Mouse (Mus musculus): ENCODE results near the gene Ptpn6. TPM values are rescaled to one million over a fixed set of nuclear protein-coding genes. Genes with fewer than 3 reads are reported as not detected.

Gene Ptpn6
- total and polyA plus RNA-seq, 3 experiments: 91.9 to 184 TPM; not detected in 1

Other genes starting within 250 kb of the Ptpn6 start
- gene C1rl, start 245.6 kb downstream of the Ptpn6 start, total RNA-seq (2012; rRNA removed): 0.98 and 1.2 TPM in 2 replicates
- 1 to 10 TPM in 1 of 2 experiments, not detected in 1; 2.6 TPM for gene C1rl, start 245.6 kb downstream of the Ptpn6 start, polyA plus RNA-seq (2012; ENCODE audit: insufficient read depth in 1 of 2, insufficient read length in 2 of 2, low read depth in 1 of 2, low replicate concordance in 2 of 2, missing spikeins in 1 of 2)
- gene C1ra, start 226.3 kb downstream of the Ptpn6 start, total RNA-seq (2012; rRNA removed): 0.19 and 0.29 TPM in 2 replicates
- gene C1ra, start 226.3 kb downstream of the Ptpn6 start, polyA plus RNA-seq (2012; ENCODE audit: insufficient read depth in 1 of 2, insufficient read length in 2 of 2, low read depth in 1 of 2, low replicate concordance in 2 of 2, missing spikeins in 1 of 2): under 1 TPM in 1 of 2 experiments, not detected in 1; 0.28 TPM
- 0.36 and 0.46 TPM in 2 replicates for gene C1s1, start 196.4 kb downstream of the Ptpn6 start, total RNA-seq (2012; rRNA removed)
- 1 to 10 TPM in 1 of 2 experiments, not detected in 1; 1.5 TPM for gene C1s1, start 196.4 kb downstream of the Ptpn6 start, polyA plus RNA-seq (2012; ENCODE audit: insufficient read depth in 1 of 2, insufficient read length in 2 of 2, low read depth in 1 of 2, low replicate concordance in 2 of 2, missing spikeins in 1 of 2)
- gene C1rb, start 168.4 kb downstream of the Ptpn6 start, total RNA-seq (2012; rRNA removed): not detected in 2 replicates
- gene C1rb, start 168.4 kb downstream of the Ptpn6 start, polyA plus RNA-seq (2012; ENCODE audit: insufficient read depth in 1 of 2, insufficient read length in 2 of 2, low read depth in 1 of 2, low replicate concordance in 2 of 2, missing spikeins in 1 of 2): under 1 TPM in 1 of 2 experiments, not detected in 1; 0.03 TPM
- 0.12 and 0.16 TPM in 2 replicates for gene C1s2, start 102.6 kb downstream of the Ptpn6 start, total RNA-seq (2012; rRNA removed)
- under 1 TPM in 1 of 2 experiments, not detected in 1; 0.25 TPM for gene C1s2, start 102.6 kb downstream of the Ptpn6 start, polyA plus RNA-seq (2012; ENCODE audit: insufficient read depth in 1 of 2, insufficient read length in 2 of 2, low read depth in 1 of 2, low replicate concordance in 2 of 2, missing spikeins in 1 of 2)
- gene Lpcat3, start 75.7 kb downstream of the Ptpn6 start, total RNA-seq (2012; rRNA removed): 135 and 143 TPM in 2 replicates
- 100 to 1,000 TPM in 1 of 2 experiments, not detected in 1; 337 TPM for gene Lpcat3, start 75.7 kb downstream of the Ptpn6 start, polyA plus RNA-seq (2012; ENCODE audit: insufficient read depth in 1 of 2, insufficient read length in 2 of 2, low read depth in 1 of 2, low replicate concordance in 2 of 2, missing spikeins in 1 of 2)
- 378 and 391 TPM in 2 replicates for gene Emg1, start 26.5 kb downstream of the Ptpn6 start, total RNA-seq (2012; rRNA removed)
- 100 to 1,000 TPM in 1 of 2 experiments, not detected in 1; 346 TPM for gene Emg1, start 26.5 kb downstream of the Ptpn6 start, polyA plus RNA-seq (2012; ENCODE audit: insufficient read depth in 1 of 2, insufficient read length in 2 of 2, low read depth in 1 of 2, low replicate concordance in 2 of 2, missing spikeins in 1 of 2)
- gene Phb2, start 26.4 kb downstream of the Ptpn6 start, total RNA-seq (2012; rRNA removed): 623 and 706 TPM in 2 replicates
- gene Phb2, start 26.4 kb downstream of the Ptpn6 start, polyA plus RNA-seq (2012; ENCODE audit: insufficient read depth in 1 of 2, insufficient read length in 2 of 2, low read depth in 1 of 2, low replicate concordance in 2 of 2, missing spikeins in 1 of 2): 100 to 1,000 TPM; 309 to 815 TPM
- 41.9 and 57.4 TPM in 2 replicates for gene Grcc10, start 2.7 kb upstream of the Ptpn6 start, total RNA-seq (2012; rRNA removed)
- 10 to 100 TPM in 1 of 2 experiments, not detected in 1; 62.9 TPM for gene Grcc10, start 2.7 kb upstream of the Ptpn6 start, polyA plus RNA-seq (2012; ENCODE audit: insufficient read depth in 1 of 2, insufficient read length in 2 of 2, low read depth in 1 of 2, low replicate concordance in 2 of 2, missing spikeins in 1 of 2)
- gene Gm45234, start 17.3 kb upstream of the Ptpn6 start, total RNA-seq (2012; rRNA removed): not detected in 2 replicates
- under 1 TPM in 1 of 2 experiments, not detected in 1; 0.15 TPM for gene Gm45234, start 17.3 kb upstream of the Ptpn6 start, polyA plus RNA-seq (2012; ENCODE audit: insufficient read depth in 1 of 2, insufficient read length in 2 of 2, low read depth in 1 of 2, low replicate concordance in 2 of 2, missing spikeins in 1 of 2)
- gene Atn1, start 17.8 kb upstream of the Ptpn6 start, total RNA-seq (2012; rRNA removed): 1.6 and 1.7 TPM in 2 replicates
- gene Atn1, start 17.8 kb upstream of the Ptpn6 start, polyA plus RNA-seq (2012; ENCODE audit: insufficient read depth in 1 of 2, insufficient read length in 2 of 2, low read depth in 1 of 2, low replicate concordance in 2 of 2, missing spikeins in 1 of 2): 10 to 100 TPM in 1 of 2 experiments, not detected in 1; 43.2 TPM
- gene Eno2, start 31.0 kb upstream of the Ptpn6 start, total RNA-seq (2012; rRNA removed): 3.2 and 5.5 TPM in 2 replicates
- 10 to 100 TPM in 1 of 2 experiments, not detected in 1; 12.5 TPM for gene Eno2, start 31.0 kb upstream of the Ptpn6 start, polyA plus RNA-seq (2012; ENCODE audit: insufficient read depth in 1 of 2, insufficient read length in 2 of 2, low read depth in 1 of 2, low replicate concordance in 2 of 2, missing spikeins in 1 of 2)
- 0.10 TPM in 1 of 2 replicates, not detected in the other for gene Lrrc23, start 41.0 kb upstream of the Ptpn6 start, total RNA-seq (2012; rRNA removed)
- gene Lrrc23, start 41.0 kb upstream of the Ptpn6 start, polyA plus RNA-seq (2012; ENCODE audit: insufficient read depth in 1 of 2, insufficient read length in 2 of 2, low read depth in 1 of 2, low replicate concordance in 2 of 2, missing spikeins in 1 of 2): under 1 TPM in 1 of 2 experiments, not detected in 1; 0.11 TPM
- 5.2 and 7.3 TPM in 2 replicates for gene Spsb2, start 69.9 kb upstream of the Ptpn6 start, total RNA-seq (2012; rRNA removed)
- gene Spsb2, start 69.9 kb upstream of the Ptpn6 start, polyA plus RNA-seq (2012; ENCODE audit: insufficient read depth in 1 of 2, insufficient read length in 2 of 2, low read depth in 1 of 2, low replicate concordance in 2 of 2, missing spikeins in 1 of 2): 1 to 10 TPM in 1 of 2 experiments, not detected in 1; 7.7 TPM
- gene Tpi1, start 75.6 kb upstream of the Ptpn6 start, total RNA-seq (2012; rRNA removed): 440 and 731 TPM in 2 replicates
- 1,000 to 10,000 TPM in 1 of 2 experiments, 100 to 1,000 TPM in 1; 102 to 1,182 TPM for gene Tpi1, start 75.6 kb upstream of the Ptpn6 start, polyA plus RNA-seq (2012; ENCODE audit: insufficient read depth in 1 of 2, insufficient read length in 2 of 2, low read depth in 1 of 2, low replicate concordance in 2 of 2, missing spikeins in 1 of 2)
- gene Usp5, start 90.8 kb upstream of the Ptpn6 start, total RNA-seq (2012; rRNA removed): 101 and 102 TPM in 2 replicates
- 100 to 1,000 TPM in 1 of 2 experiments, not detected in 1; 129 TPM for gene Usp5, start 90.8 kb upstream of the Ptpn6 start, polyA plus RNA-seq (2012; ENCODE audit: insufficient read depth in 1 of 2, insufficient read length in 2 of 2, low read depth in 1 of 2, low replicate concordance in 2 of 2, missing spikeins in 1 of 2)
- 54.5 and 70.0 TPM in 2 replicates for gene Cdca3, start 90.8 kb upstream of the Ptpn6 start, total RNA-seq (2012; rRNA removed)
- gene Cdca3, start 90.8 kb upstream of the Ptpn6 start, polyA plus RNA-seq (2012; ENCODE audit: insufficient read depth in 1 of 2, insufficient read length in 2 of 2, low read depth in 1 of 2, low replicate concordance in 2 of 2, missing spikeins in 1 of 2): 100 to 1,000 TPM in 1 of 2 experiments, not detected in 1; 185 TPM
- gene Gnb3, start 101.6 kb upstream of the Ptpn6 start, total RNA-seq (2012; rRNA removed): 0.08 TPM in 1 of 2 replicates, not detected in the other
- gene Gnb3, start 101.6 kb upstream of the Ptpn6 start, polyA plus RNA-seq (2012; ENCODE audit: insufficient read depth in 1 of 2, insufficient read length in 2 of 2, low read depth in 1 of 2, low replicate concordance in 2 of 2, missing spikeins in 1 of 2): under 1 TPM in 1 of 2 experiments, not detected in 1; 0.21 TPM
- gene P3h3, start 119.0 kb upstream of the Ptpn6 start, total RNA-seq (2012; rRNA removed): 0.23 and 0.29 TPM in 2 replicates
- 1 to 10 TPM in 1 of 2 experiments, not detected in 1; 2.1 TPM for gene P3h3, start 119.0 kb upstream of the Ptpn6 start, polyA plus RNA-seq (2012; ENCODE audit: insufficient read depth in 1 of 2, insufficient read length in 2 of 2, low read depth in 1 of 2, low replicate concordance in 2 of 2, missing spikeins in 1 of 2)
- 0.08 and 0.20 TPM in 2 replicates for gene Gpr162, start 125.3 kb upstream of the Ptpn6 start, total RNA-seq (2012; rRNA removed)
- under 1 TPM in 1 of 2 experiments, not detected in 1; 0.84 TPM for gene Gpr162, start 125.3 kb upstream of the Ptpn6 start, polyA plus RNA-seq (2012; ENCODE audit: insufficient read depth in 1 of 2, insufficient read length in 2 of 2, low read depth in 1 of 2, low replicate concordance in 2 of 2, missing spikeins in 1 of 2)
- not detected in 2 replicates for gene Cd4, start 149.5 kb upstream of the Ptpn6 start, total RNA-seq (2012; rRNA removed)
- not detected for gene Cd4, start 149.5 kb upstream of the Ptpn6 start, polyA plus RNA-seq (2012; ENCODE audit: insufficient read depth in 1 of 2, insufficient read length in 2 of 2, low read depth in 1 of 2, low replicate concordance in 2 of 2, missing spikeins in 1 of 2)
- gene Lag3, start 173.0 kb upstream of the Ptpn6 start, total RNA-seq (2012; rRNA removed): 0.16 and 0.35 TPM in 2 replicates
- 1 to 10 TPM in 1 of 2 experiments, not detected in 1; 1.3 TPM for gene Lag3, start 173.0 kb upstream of the Ptpn6 start, polyA plus RNA-seq (2012; ENCODE audit: insufficient read depth in 1 of 2, insufficient read length in 2 of 2, low read depth in 1 of 2, low replicate concordance in 2 of 2, missing spikeins in 1 of 2)
- gene Ptms, start 181.4 kb upstream of the Ptpn6 start, total RNA-seq (2012; rRNA removed): 19.8 and 31.8 TPM in 2 replicates
- 100 to 1,000 TPM in 1 of 2 experiments, not detected in 1; 177 TPM for gene Ptms, start 181.4 kb upstream of the Ptpn6 start, polyA plus RNA-seq (2012; ENCODE audit: insufficient read depth in 1 of 2, insufficient read length in 2 of 2, low read depth in 1 of 2, low replicate concordance in 2 of 2, missing spikeins in 1 of 2)
- 133 and 154 TPM in 2 replicates for gene Mlf2, start 192.7 kb upstream of the Ptpn6 start, total RNA-seq (2012; rRNA removed)
- 100 to 1,000 TPM in 1 of 2 experiments, not detected in 1; 340 TPM for gene Mlf2, start 192.7 kb upstream of the Ptpn6 start, polyA plus RNA-seq (2012; ENCODE audit: insufficient read depth in 1 of 2, insufficient read length in 2 of 2, low read depth in 1 of 2, low replicate concordance in 2 of 2, missing spikeins in 1 of 2)
- 75.1 and 85.0 TPM in 2 replicates for gene Cops7a, start 226.8 kb upstream of the Ptpn6 start, total RNA-seq (2012; rRNA removed)
- gene Cops7a, start 226.8 kb upstream of the Ptpn6 start, polyA plus RNA-seq (2012; ENCODE audit: insufficient read depth in 1 of 2, insufficient read length in 2 of 2, low read depth in 1 of 2, low replicate concordance in 2 of 2, missing spikeins in 1 of 2): 100 to 1,000 TPM in 1 of 2 experiments, not detected in 1; 150 TPM